Mouse (Mus musculus) small intestine, adult 2 months (tissue): ENCODE results near the gene Vps37d.

Experiments
- CTCF ChIP-seq: fragments of 200-500 bp; IDR thresholded peaks from 2 replicates; pipeline ENCODE4 v1.5.1; 2012; ENCODE audit warnings: low read depth, mild to moderate bottlenecking, control low read depth, inconsistent platforms, low read length, moderate library complexity, mixed read lengths; ENCODE audit not compliant: insufficient replicate concordance, insufficient read length; ENCODE audit errors: extremely low read depth
- POLR2A ChIP-seq: fragments of 200-500 bp; IDR thresholded peaks from 2 replicates; pipeline ENCODE4 v1.6.1; 2012; ENCODE audit warnings: low read depth, mild to moderate bottlenecking, control low read depth, inconsistent platforms, low read length, moderate library complexity

DNA sequence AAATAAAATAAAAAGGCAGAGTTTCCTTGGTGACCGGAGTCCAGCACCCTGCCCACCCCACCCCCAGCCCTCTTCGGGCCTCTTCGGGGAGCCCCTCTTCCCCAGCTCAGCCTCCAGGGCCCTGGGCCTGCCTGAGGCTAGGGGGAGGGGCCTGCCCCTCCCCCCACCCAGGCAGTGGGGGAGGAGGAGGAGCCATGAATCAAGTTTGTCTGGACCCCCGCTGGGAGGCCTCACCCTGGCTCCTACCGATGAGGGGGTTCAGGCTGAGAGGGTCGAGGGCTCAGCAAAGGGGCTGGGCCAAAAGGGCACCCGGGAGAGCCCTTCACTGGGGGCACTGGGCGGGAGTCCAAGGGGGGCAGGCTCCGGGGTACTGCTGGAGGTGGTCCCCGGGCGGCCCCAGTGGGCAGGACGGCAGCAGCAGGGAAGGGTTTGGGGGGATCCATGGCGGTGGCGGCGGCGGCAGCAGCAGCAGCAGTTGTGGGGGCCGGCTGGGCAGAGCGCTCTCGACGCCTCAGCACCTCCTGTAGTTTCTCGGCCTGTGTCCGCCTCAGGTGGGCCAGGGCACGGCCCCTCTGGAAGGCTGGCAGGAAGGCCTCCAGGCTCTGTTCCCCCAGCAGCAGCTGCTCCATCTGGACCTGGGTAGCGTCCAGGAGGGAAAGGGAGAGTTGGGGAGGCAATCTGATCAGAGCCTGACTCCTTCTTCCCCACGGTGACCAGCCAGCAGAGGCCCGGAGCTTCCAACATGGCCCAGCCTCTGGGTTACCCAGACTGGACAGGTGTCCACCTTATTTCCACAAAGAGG lies 4.5 kb downstream of the Vps37d start:
- TF ChIP-seq POLR2A, result no peak
- TF ChIP-seq CTCF, result no peak
